Mouse (Mus musculus) brain, embryonic 18.5 days (tissue): ENCODE measurements around the gene Arl5a.

Source experiments
- DNase-seq: peaks from one replicate; pipeline ENCODE4 v3.0.0-alpha.2; 2012; ENCODE audit warnings: low read depth, low spot score

The Arl5a gene

DNA sequence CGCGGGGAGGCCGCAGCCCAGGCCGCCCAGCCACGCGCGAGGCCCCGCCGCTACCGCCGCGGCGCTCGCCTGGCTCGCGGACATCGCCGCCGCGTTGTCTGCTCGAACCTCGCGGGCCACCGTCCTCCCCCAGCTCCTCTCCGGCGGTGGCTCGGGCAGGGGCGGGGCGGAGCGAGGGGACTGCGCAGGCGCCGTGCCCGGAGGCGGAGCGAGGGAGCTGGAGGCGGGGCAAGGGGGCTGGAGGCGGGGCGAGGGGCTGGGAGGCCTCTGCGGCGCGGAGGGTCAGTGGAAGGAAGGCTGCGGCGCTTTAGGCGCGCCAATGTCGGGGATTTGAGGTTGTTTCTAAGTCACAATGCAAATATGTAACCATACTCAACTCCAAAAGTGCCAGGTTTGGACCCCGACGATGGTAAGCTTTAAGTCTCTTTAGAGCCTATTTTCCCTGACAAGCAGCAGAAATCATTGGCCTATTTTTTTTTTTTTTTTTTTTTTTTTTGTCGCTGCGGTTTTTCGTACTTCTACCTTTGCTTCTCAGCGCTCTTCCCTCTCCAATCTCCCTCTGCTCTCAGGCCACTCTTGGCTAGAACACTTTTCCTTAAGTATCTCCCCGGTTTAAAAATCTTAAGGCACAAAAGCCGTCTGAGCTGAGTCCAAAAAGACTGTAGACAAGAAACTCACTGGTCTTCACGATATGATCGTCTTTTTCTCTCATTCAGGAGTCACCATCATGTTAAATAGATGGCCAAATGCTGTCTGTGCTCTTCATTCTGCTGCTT lies at the start of gene Arl5a:
Arl5a (minus strand) TSS at position 155 of the 776 bp plus-strand sequence.
- peak; percentile 85 for DNase-seq

DNA sequence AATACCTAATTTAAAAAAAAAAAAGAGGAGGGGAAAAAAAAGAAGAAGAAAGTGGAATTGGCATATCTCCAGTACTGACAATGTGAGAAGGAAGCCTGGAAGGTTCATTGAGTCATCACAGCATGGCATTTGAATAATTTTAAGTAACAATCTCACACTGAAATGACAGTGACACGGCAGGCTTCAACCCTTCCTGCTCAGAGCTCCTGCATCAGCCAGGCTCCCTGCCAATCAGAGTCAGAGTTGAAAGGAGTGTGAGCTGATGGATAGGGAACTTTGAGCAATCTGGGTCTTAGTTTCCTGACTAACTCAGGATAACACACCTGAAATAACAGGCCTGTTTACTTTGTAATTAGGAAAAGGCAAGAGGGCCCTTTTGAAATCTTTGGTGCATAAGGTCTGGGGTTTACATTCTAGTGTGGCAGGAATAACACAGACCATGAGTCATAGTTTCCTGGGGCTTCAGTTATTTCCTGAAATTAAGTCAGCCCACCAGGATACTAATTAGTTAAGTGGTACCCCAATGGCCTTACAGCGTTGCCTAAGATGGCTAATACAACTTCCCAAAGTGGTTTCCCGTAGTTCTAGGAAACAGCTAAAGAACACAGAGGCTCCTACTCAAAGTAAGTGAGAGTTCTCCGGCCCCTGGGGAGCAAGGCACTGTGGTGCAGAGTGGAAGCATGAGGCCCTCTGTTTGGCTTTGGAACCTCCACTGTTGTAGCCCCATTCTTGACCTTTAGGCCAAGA lies 47.0 kb upstream of the Arl5a start:
- no peak for DNase-seq

DNA sequence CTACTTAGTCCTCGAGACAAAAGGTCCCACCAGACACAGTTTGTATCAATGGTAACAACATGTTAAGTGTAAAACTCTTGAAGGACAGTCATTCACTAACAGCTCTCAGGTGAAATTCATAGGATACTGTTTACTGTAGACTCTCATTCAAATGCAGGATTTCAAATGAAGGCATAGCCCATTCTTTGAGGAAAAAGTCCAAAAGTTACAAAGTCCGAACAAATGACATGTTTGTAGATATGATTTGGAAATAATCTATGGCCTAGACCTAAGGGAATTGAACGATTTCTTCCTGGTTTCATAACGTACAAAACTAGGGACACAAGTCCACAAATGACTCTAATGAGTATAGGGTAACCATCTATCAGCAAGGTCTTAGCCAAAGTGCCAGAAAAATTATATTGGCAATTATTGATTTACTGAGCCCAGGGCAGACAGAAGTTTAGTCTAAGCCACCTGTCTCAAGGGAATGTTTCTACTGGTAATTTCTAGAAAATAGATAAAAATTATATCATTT lies 45.4 kb upstream of the Arl5a start:
- no peak for DNase-seq

DNA sequence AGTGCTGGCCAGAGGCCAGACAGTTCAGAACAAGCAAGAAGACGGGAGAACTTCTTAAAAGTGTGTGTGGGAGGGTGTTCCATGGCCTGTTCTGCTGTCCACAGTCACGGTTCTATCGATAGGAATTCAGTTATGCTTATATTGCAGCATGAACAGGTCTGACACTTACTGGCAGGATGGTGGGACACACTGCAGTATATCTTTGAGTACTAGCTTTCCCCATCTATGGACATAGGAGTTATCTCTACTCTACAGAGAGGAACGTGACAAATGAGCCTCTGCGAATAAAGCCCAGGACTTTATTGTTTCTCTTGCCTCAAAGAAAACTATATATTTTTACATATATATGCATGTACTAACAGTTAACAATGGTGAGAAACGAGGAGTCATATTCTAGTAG lies 42.9 kb upstream of the Arl5a start:
- no peak for DNase-seq

DNA sequence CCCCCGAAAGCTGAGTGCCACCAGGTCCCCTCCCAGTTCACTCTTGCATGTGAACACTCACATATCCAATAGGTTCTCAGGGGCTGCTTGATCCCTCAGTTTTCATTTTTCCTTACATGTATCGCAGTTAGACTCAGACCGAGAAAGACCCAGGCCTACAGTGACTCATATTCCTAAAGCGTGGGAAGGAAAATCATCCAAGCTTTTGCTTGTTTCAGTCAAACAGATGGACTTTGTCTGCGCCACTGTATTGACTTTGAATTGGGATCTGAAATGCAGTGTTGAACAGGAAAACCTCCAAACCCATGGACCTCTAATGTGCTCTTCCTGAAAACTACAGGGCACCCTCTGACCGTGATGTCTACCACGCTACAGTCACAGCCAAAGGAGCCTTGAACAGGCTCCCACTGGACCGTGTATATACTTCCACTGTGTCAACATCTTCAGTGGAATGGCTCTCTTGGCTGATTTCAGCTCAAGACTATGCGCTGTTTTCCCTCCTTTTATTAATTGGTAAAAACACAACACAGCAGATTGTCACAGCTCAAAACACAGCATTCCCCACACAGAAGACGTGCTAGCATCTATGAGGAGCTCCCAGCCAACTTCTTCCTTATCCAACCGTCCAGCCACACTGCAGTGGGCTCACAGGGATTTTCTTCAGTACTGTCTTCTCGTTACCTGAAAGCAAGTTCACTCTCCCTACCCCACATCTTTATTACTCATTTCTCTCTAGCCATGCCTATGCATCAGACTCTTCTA lies 36.7 kb upstream of the Arl5a start:
- no peak for DNase-seq

DNA sequence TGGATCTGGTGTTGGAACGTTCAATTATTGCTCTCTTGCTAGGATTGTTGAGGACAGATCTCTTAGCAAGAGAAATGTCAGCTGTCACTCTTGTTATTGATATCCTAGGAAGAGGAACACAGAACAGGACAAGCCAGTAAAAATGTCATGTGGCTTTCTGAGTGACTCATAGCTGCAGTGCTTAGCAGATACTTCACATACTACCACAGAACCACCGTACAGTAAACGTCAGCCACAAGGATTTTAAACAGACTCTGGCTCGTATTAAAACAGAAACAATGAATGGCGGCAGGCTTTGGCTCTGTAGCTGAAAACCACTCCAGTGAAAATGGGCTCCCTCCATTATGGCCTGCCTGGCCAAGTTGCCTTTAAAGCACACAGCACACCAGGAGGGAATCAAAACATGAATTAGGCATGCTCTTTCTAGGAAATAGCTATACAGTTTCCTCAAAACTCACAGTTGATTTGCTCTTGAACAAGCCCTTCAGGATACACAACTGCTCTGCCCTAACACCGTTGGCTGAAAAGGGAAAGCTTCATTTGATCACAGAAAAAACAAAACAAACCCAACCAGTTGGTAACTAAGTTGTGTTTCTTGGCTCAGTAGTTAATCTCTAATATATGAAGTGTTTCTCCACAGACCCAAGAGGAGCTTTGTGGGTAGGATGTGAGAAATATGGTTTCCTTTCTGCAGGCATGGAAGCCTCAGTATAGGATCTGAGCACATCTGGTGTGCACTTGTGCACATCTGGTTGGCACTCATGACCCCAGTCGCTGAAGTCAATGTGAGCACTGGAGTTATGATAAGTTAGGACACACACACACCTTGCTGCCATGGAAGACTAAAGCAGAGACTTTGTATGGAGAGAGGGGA lies 31.1 kb upstream of the Arl5a start:
- DNase-seq: no peak

DNA sequence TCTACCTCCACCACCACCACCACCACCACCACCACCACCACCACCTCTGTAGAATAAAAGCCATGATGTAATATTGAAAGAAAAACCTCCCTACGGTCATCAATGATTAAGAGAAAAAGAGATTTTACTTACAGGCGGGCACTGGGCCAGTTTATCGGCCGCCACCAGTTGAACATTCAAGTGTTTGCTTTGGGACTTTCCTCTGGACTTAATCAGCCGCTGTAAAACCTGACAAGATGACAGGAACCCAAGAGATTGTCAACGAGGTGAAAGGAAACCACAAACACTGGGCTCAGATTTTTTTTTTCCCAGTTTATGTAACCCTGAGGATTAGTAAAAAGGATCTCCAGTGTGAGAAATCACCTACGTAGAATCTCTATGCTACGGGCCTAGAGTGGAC lies 25.1 kb upstream of the Arl5a start:
- no peak for DNase-seq

DNA sequence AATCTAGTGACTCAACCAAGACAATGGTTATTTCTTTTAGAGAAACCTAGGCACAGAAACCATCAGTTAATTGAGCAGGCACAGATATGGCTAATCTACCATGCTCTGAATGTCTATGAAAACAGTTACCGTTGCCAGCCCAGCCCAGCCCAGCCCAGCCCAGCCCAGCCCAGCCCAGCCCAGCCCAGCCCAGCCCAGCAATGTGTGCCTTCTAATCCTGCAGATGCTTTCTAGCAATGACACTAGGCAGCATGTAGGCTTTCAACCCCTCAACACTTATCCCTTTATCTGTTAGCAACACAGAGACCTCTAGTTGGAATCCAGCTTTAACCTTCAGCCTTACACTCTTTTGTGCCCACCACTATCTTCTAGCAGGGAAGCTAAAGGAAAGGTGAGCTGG lies 24.2 kb upstream of the Arl5a start:
- no peak for DNase-seq

DNA sequence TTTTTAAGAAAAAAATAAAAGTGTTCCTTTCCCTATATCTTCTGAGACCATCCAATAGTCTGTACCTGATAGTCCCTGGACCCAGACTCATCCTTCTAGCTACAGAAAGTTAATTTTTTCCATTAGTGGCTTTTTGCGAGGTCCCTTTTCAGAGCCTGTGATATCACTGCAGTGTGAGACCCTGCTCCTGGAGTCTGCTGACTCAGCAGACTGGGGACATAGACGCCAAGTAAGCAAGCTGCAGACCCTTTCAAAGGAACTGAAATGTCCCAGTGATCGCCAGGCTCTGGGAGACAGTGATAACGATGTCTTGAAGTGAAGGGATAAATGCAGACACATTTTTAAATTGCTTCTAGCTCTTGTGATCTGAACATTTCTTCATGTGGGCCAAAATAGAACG lies 21.9 kb upstream of the Arl5a start:
- DNase-seq: no peak

DNA sequence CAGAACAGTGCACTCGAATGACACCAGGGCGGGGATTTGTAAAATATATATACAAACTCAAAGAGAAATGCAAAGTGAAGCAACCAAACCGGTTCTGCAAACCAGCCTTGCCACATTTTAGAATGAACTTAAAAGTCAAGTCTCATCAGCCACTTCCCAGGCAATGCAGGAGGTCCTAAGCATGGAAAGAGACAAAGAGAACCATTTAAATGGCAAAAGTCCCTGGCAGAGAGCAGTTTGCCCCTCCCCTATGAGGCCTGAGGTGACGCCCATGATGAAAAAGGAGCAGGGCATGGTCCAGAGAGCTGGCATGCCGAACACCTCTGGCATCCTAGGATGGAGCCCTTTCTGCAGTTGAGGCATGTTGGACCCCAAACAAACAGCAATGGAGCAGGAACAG lies 17.4 kb upstream of the Arl5a start:
- DNase-seq: no peak

DNA sequence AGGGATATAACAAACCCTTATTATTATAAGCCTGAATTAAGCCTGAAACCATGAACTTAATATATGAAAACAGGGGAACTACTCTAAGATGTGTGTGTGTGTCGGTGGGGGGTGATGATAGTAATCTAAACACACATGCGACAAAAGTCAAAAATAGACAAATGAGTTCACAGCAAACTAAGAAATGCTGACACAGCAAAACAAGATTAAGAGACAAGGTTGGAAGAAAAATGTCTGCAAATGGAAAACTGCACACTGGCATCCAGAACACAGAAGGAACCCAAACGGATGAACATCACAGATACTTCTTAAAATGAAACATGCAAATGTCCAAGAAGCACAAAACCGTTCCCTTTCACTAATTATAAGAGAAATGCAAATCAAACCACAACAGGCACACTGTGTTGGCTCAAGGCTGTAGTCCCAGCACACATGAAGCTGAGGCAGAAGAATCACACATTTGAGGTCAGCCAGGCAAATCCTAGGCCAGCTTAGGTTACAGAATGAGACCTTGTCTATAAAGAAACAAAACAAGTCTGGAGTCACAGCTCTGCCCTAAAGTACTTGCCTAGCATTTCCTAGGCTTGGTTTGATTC lies 15.8 kb upstream of the Arl5a start:
- no peak for DNase-seq

DNA sequence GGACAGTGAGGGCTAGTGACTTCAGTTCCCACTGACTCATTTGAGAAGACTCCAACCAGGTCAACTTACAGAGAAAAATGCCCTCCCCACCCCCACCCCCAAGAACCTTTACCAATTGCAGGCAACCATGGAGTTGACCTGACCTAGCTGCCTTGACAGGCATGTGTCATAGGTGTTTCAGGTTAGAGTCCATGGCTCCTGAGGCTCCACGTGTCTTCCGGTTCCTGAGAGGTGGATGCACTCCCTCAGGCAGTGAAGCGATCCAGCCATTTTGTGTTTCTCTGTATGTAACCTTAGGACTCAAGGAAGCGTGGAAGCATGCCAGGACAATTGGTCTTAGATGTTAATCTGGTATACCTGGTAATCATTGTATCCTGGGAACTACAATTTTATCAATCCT lies 13.7 kb upstream of the Arl5a start:
- no peak for DNase-seq

DNA sequence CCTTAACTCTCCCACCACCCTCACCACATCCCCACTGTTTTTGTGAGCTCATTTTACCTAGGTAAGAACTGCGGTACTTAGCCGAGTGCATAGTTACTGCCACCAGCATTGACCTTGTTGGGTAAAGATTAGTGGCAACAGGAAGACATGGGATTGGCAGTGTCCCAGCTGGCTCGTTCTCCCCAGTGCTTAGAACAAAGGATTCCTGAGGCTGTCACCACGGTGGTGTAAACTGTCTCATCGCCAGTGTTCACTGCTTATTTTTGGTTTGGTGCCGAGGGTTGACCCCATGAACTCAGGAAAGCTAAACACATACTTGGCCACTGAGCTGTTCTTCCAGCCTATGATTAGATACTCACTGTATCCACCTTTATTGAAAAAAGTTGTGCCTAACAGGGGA lies 13.3 kb upstream of the Arl5a start:
- no peak for DNase-seq

DNA sequence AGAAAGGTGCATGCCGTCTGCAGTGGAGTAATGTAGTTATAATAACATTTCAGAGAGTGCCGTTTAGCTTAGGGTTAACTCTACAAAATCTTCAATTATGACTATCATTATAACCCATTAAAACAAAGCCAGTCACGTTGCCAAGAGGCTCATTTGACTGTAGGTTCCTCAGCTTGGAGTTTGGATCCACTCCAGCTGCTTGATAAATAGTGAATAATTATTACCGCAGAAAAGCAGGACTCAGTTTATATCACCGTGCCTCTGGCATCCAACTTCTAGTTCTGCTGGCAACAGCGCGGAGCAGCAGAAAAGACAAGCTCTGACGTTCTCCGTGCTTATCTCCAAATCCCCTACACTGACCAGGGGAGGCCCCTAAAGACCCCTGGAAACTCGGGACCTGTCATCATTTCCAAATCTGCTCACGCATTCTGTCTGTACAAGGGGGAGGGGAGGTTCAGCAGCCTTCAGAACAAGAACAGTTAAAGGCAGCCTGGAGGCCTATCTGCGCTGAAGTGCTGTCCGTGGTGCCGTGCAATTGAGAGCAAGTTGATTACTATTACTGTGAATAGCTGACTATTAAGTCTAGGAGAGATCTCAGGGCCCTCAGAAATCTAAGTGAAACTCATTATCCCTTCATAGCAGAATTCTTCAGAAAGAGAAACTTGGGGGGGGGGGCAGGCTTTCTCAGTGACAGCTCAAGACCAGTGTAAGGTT lies 11.4 kb upstream of the Arl5a start:
- DNase-seq: no peak

DNA sequence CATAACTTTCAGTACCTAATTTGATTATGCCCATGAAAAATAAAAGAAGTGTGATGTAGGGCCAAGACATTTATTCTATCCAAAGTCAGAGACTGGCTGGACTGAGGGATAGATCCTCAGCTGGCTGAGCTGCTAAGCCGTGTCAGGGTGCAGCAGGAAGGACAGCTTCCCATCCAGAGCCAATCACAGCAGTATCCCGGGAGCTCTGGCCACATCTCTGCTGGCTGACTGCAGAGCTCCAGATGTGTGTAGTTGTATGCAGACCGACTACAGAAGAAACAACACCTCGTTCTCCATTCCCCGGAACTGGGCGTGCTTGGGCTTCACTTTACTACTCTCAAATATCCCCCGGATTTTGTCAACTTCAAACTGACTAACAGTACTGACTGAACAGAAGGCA lies 8.7 kb upstream of the Arl5a start:
- no peak for DNase-seq

DNA sequence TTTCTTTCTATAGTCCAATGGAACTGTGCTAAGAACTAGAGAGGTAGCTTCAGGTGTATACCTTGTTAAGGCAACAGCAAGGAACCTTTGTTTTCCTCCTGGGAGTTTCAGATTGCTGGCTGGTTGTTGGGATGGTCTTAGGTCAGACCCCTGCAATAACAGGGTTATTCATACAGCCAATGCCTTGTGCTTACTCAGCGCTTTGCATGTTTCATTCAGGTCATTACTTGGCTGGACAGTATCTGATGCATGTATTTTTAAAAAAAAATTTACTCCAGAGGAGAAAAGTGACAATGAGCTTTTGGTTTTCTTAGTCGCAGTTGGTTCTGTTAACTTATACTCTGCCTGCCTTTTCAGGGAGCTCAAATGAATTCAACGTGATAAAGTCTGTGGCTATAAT lies 2.7 kb upstream of the Arl5a start:
- no peak for DNase-seq

DNA sequence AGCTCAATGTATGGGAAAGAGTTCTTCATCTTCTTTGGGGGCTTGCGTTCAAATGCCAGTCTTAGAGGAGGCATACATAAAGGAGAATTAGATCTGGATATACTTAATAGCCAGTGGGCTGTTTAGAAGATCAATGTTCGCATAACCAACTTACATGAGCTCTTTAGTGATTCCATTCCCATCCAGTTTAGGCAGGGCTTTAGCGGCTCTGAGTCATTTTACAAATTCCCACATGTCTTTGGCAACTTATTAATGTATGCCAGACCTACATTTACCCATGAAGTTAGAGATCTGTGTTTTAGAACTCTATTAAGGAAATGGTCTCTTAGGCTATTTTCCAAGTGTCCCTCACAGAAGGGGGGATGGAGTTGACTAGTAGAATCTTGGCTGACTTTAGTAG lies 1.3 kb upstream of the Arl5a start:
- DNase-seq: no peak

DNA sequence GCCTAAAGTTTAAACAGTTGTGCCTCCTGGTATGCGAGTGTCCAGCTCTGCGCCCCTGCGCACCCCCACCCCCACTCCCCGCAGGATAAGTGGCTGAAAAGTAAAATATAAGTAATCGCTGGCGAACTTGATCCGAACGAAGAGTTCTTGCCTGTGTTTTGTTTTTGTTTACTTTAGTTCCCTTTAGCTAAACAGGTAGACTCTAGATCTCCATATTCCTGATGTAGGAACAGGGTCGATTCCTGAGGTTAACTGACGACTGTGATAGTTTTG lies 758 bp upstream of the Arl5a start:
- DNase-seq: no peak

DNA sequence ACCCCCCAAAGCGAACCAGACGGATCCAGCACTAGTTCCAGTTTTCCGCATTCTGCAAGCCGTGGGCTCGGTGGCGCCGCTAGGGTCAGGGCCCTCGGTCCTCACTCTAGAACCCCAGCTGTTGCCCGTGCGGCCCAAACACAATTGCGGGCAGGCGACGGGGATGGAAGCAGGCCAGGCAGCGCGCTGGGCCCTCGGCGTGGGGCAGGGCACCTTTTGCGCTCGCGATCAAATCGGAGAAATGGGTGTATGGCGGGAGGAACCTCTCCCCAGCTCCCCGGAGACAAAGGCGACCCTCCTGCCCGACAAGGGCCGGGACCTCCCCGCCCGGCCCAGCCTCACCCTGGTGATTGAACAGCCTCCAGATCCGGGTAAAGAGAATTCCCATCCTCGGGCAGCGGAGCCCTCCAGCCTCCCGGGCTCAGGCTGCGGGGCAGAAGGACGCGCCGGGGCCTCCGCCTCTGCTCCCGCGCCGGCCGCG lies 413 bp downstream of the Arl5a start:
- no peak for DNase-seq

DNA sequence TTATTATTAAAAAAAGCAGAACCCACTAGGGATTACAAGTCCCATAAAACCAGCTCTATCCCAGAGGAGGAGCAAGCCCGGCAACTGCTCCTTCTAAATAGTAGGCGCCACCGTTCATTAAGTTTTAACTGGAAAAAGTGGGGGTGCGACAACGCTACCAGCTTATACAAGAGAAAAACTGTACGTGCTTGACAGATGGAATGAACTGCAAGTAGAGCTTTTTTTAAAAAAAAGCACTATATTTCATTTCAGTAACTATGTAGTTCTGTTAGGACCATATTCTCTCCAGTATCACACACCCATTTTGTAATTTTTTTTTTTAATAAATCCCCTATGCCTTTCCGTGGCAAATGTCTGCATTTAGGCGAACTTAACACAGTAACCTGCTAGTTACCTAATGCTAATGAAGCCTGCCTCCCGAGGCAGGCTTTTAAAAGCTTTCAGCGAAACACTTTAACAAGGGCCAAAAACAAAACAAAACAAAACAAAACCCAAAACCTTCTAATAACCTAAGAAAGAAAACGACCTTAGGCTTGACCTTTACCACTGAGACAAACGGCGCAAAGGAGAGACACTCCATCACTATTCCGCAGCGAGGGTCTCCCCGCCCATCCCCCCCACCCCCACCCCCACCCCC lies 972 bp downstream of the Arl5a start:
- DNase-seq: no peak
